Mouse (Mus musculus) A20 (cell line): ENCODE measurements around the gene Tbx15.
"Not testable (repeated sequence)": the region's sequence is repeated elsewhere in the genome, so short reads cannot be mapped to it uniquely, and the experiment has no call there.

ENCODE experiments used
- DNase-seq: peaks from one replicate; pipeline ENCODE4 v3.0.0-alpha.2; 2011; ENCODE audit warnings: low read depth, low spot score

The Tbx15 gene

DNA sequence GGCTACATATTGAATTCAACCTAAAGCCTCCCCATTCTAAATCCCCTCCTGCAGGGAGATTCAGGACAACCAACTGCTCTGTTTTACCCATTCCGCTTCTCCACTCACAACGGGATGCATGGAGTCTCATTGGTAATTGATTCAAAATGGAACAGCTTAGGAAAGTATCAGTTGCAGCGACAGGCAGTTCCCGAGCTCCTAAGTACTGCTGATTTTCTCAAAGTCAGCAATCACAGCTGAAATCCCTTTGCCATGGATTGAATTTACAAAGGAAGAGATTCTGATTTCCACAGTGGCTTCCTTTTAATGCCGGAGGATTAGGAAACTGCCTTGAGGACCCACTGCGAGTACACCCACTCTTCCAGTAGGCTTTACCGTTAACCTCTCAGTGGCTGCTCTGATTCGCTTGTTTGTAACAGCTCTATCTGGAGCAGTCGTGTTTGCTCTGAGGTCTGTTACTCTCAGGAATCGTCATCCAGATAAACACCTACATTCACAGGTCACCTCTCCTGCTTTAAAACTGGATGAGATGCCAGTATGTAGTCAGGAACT is 26.6 kb downstream of the Tbx15 start:
- DNase-seq: no peak

DNA sequence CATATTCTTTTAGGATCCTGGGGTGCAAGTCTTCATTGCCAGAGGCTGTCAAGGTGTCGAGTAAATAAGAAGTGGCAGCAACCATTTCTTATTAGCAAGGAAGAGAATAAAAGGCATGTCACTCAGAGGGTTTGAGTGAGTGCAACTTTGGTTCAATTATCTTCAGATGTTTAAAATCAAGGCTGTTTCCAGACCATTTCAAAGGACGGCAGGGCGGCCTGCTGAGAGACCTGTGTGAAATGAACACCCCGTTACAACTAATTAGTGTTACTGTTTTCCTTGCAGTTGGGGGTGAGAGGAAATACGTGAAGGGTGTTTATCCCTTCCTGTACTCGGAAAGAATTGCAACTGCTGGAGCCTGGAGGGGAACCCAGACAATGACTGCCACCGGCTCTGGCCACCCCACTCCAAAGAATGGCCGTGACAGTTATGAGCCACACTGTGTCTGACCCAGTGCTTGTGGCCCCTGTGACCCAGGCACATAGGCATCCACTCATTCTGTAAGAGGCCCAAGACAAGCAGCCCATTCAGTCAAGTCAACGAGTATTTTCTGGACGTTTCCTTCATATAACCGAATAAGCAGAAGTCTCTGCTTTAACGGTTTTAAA is 37.9 kb downstream of the Tbx15 start:
- DNase-seq: no peak

GRCm38 (mm10) chr3:99279718-99280117 is 39.5 kb downstream of the Tbx15 start:
- no peak for DNase-seq

DNA sequence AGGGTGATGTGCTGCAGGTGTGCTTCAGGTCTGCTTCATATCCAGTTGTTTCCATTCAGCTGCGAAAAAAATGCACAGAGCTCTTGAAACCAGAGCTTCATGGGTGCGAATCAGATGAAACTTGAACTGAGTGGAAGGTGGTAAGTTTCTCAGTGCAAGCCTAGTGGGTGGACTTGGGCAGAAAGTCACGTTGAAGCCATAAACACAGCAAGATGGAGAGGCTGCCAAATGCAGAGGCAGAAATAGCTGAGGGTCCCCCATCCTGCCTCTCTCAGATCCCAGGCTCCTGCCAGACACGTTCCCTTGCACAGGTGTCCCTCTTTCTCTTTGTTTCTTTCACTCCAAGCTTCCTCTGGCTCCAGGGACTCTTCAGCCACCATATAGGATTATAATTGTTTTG is 41.3 kb downstream of the Tbx15 start:
- no peak for DNase-seq

- DNase-seq: peak; percentile 2
Measured at GRCm38 (mm10) chr3:99288302-99288701, 48.1 kb downstream of the Tbx15 start.

- DNase-seq: no peak
Measured at GRCm38 (mm10) chr3:99290064-99290702, 50.0 kb downstream of the Tbx15 start.

GRCm38 (mm10) chr3:99290878-99291277 is 50.7 kb downstream of the Tbx15 start:
- no peak for DNase-seq

- DNase-seq: no peak
Measured at GRCm38 (mm10) chr3:99291386-99291785, 51.2 kb downstream of the Tbx15 start.

- DNase-seq: no peak
Measured at GRCm38 (mm10) chr3:99292531-99292931, 52.4 kb downstream of the Tbx15 start.

DNA sequence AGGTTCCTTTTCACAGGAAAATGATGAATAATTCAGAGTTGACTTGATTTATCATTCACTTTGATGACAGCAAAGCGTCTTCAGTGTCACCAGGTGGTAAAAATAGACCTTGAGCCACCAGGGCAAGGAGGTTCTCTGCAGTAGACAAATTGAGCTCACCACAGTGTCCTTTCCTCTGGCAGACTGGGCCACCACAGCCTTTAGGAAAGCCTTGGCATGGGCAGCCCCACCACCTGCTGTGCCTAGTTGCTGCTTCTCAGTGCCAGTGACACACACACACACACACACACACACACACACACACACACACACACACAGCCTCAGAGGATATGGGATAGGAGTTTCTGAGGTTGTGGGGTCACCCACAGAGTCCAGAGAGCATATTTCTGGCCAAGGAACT is 54.0 kb downstream of the Tbx15 start:
- DNase-seq: not testable (repeated sequence)

DNA sequence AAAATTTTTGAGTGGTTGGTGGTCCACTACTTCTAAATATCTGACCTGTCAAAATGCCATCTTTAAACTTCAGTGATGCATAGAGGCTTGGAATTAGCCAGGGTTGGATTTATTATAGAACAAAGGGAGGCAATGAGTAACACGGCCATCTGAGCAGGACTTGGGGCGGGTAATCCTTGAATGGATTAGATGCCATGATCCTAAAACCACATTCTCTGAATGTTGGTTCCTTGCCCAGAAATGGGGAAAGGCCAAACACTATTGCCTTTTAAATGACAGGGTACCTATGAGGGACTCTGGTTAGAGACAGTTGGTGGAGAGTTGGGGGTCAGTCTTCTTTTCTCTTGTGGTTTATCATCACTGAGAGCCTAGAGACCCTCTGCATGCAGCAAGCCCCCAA is 55.1 kb downstream of the Tbx15 start:
- no peak for DNase-seq

GRCm38 (mm10) chr3:99296186-99296585 is 56.0 kb downstream of the Tbx15 start:
- DNase-seq: no peak

- DNase-seq: no peak
Measured at GRCm38 (mm10) chr3:99300846-99301245, 60.7 kb downstream of the Tbx15 start.

GRCm38 (mm10) chr3:99310877-99311276 is 70.7 kb downstream of the Tbx15 start:
- no peak for DNase-seq

DNA sequence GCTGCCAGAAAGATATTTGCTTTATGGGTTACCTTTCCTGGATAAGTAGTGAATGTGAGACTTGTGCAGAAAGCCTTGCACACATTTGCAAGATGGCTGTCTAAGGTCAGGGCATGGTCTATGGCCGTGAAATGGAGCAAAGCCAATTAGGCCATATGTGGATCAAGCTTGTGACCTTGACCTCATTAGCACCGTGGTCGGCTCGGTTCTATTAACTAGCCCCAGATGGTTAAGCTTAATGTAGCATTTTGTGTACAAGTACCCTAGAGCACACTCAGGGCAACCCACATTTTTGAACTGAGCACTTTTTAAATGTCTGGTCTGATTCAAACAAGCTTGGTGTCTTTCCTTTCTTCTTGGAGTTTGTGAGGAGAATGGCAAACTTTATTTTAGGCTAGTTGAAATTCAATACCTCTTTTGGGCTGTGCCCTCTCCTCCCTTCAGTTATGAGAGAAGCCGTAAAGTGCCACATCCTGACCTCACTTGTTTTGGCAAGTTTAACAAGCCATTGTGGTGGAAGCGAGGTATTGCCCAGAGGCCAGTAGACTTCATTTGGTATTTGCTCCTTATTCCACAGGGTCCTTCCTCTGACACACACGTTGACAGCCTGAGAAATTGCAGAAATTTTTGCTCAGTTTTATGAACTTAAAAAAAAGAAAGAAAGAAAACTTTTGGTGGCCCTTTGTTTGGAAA is 71.9 kb downstream of the Tbx15 start:
- DNase-seq: no peak

GRCm38 (mm10) chr3:99322345-99322744 is 82.2 kb downstream of the Tbx15 start:
- DNase-seq: no peak

DNA sequence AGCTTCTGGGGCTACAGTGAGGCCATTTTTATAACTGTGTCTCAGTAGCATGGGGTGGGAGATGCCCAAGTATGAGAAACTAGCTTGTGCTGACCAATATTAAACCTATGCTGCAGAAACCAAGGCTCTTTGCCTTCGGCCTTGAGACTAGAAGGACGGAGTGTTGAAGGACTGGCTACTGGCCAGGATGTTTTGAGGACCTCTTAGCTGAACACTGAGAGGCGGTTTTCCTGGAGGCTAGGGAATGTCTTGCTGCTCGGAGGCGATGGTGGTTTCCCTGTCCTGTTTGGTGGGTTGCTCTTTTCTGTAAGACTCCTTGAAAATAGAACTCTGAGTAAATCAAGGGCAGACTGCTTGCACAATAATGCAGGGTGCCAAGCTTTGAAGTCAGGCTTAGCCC is 89.1 kb downstream of the Tbx15 start:
- DNase-seq: no peak

DNA sequence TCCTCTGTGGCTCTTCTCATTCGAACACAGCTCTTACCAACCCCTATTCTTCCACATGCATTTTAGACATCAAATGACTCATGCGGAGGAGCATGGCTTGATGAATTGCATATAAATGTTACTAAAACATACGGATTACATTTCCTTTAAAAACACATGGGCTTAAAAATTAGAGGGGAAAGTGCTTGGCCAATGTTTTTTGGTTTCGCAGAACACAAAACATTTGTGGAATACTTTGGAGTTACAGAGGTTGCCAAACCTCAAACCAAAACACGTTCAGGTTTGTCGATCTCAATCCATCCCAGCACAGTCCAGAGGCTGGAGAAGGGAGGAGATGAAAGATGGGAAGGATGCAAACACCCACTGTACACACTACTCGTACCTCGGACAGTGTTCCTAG is 90.9 kb downstream of the Tbx15 start:
- DNase-seq: no peak

DNA sequence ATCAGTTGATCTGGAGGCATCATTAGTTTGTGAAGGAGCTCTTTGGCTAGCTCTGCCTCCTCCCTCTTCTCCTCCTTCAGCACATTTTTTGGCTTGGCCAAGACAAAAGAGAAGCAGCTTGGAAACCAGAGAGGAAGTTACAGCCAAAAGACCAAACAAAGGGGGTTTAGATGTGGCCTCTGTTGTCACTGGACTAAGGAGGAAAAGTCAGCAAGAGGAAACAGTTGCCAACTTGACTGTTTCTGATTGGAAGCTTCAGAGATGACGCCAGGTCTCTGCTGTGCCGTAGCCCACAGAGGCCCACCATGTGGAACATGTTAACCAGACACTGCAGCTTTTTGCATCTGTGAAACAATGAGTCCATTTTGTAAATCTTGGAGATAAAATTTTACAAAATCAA is 96.7 kb downstream of the Tbx15 start:
- DNase-seq: no peak

- no peak for DNase-seq
Measured at GRCm38 (mm10) chr3:99338756-99339155, 98.6 kb downstream of the Tbx15 start.

GRCm38 (mm10) chr3:99340021-99340420 is 99.8 kb downstream of the Tbx15 start:
- DNase-seq: no peak

DNA sequence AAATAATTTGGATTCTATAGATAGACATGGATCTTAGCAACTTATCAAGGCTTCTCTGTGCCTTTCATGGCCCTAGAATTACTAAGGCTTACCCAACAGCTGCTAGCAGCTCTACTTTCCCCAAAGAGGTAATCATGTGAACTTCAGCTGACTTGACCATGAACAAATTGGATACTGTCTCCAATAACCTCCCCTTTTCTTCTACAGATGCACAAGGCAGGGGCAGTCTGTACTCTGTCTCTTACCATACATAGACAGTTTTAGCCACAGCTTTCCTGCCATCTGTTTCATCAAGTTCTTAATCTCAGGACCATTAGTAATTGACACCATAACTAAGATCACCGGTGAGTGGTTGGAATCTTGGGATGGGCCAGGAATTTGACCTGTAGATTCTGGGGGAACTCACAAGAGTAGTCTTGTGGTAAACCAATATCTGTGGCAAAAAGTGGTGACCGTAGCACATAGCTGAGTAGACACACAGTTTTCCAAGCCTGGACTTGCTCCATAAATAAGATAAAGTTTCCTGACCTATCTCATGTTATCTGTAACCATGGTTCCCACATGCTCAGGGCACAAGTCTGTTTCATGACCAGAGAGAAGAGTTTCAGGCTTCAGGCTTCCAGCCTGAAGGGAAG is 139.6 kb downstream of the Tbx15 start:
- DNase-seq: no peak
